Mouse (Mus musculus) ES-Bruce4 (cell line): ENCODE data around the gene Zfp1. TPM values are rescaled to one million over a fixed set of nuclear protein-coding genes. Genes with fewer than 3 reads are reported as not detected.

Experiments
- H3K27ac ChIP-seq: 2 replicates; pipeline ENCODE4 v1.5.1; 2012; ENCODE audit warnings: low read length, inconsistent platforms; ENCODE audit not compliant: insufficient read depth
- H3K27me3 ChIP-seq: 2 replicates; pipeline ENCODE4 v1.6.1; 2012; ENCODE audit warnings: mild to moderate bottlenecking, low read length, inconsistent platforms; ENCODE audit not compliant: control insufficient read depth, poor library complexity, insufficient read depth, severe bottlenecking
- H3K36me3 ChIP-seq: 2 replicates; pipeline ENCODE4 v1.6.1; 2012; ENCODE audit warnings: inconsistent platforms, mild to moderate bottlenecking, low read length, moderate library complexity; ENCODE audit not compliant: control insufficient read depth, poor library complexity, insufficient read depth, severe bottlenecking
- H3K4me1 ChIP-seq: one replicate; pipeline ENCODE4 v1.8.1; 2011; ENCODE audit warnings: low read length; ENCODE audit not compliant: control insufficient read depth, insufficient read depth
- H3K4me3 ChIP-seq: 2 replicates; pipeline ENCODE4 v1.5.1; 2011; ENCODE audit warnings: low read depth, mild to moderate bottlenecking, low read length
- H3K9ac ChIP-seq: 2 replicates; pipeline ENCODE4 v1.6.1; 2012; ENCODE audit warnings: low read depth, mild to moderate bottlenecking, inconsistent platforms; ENCODE audit not compliant: poor library complexity, severe bottlenecking
- H3K9me3 ChIP-seq: replicated peaks from 2 replicates; pipeline ENCODE4 v1.6.1; 2012; ENCODE audit warnings: mild to moderate bottlenecking, low read length, inconsistent platforms; ENCODE audit not compliant: control insufficient read depth, poor library complexity, insufficient read depth, severe bottlenecking
- CTCF ChIP-seq: IDR thresholded peaks from one replicate; pipeline ENCODE4 v1.8.1; 2011; ENCODE audit warnings: low read depth, low read length
- EP300 ChIP-seq: IDR thresholded peaks from 2 replicates; pipeline ENCODE4 v1.6.1; 2011; ENCODE audit warnings: low read depth, low read length; ENCODE audit not compliant: insufficient read depth
- POLR2A ChIP-seq: IDR thresholded peaks from one replicate; pipeline ENCODE4 v1.8.1; 2011; ENCODE audit warnings: low read length; ENCODE audit not compliant: insufficient read depth
- polyA plus RNA-seq: library from polyadenylated mRNA; stranded (reverse); fragments of >200 nt; gene quantifications from 2 replicates; pipeline ENCODE4 v1.2.4, GENCODE M21; 2011; ENCODE audit warnings: low read depth; ENCODE audit not compliant: missing spikeins, insufficient read depth, insufficient read length

Gene Zfp1
- polyA plus RNA-seq, 1 experiment, result 22.3 TPM

GRCm38 (mm10) chr8:111717866-111718265 is 74.7 kb downstream of the Zfp1 start:
- peaks cover 4% of the 10 kb centered on the region for H3K4me1 ChIP-seq
- no peaks in the 10 kb centered on the region for H3K27me3 ChIP-seq
- no peak overlapping the region for H3K9ac ChIP-seq
- no peak overlapping the region for H3K27ac ChIP-seq
- peaks cover 41% of the 10 kb centered on the region for H3K36me3 ChIP-seq
- H3K4me3 ChIP-seq, result no peak overlapping the region
- H3K9me3 ChIP-seq, result no peaks in the 10 kb centered on the region
- TF ChIP-seq CTCF, result peak; percentile 48
- TF ChIP-seq POLR2A, result no peak

GRCm38 (mm10) chr8:111718937-111719336 is 75.7 kb downstream of the Zfp1 start:
- H3K27ac ChIP-seq, result no peak overlapping the region

GRCm38 (mm10) chr8:111720115-111720544 is 76.9 kb downstream of the Zfp1 start:
- Histone ChIP-seq H3K9ac (no peak overlapping the region), H3K36me3 (peaks cover 26% of the 10 kb centered on the region), H3K27ac (no peak overlapping the region), H3K9me3 (no peaks in the 10 kb centered on the region), H3K27me3 (no peaks in the 10 kb centered on the region), H3K4me1 (peaks cover 4% of the 10 kb centered on the region), H3K4me3 (no peak overlapping the region)
- TF ChIP-seq EP300, result no peak
- no peak for TF ChIP-seq POLR2A
- TF ChIP-seq CTCF, result no peak

More at GRCm38 (mm10) chr8:111718937-111719336, 75.7 kb downstream of the Zfp1 start:
- Histone ChIP-seq H3K4me3 (no peak overlapping the region), H3K36me3 (peaks cover 37% of the 10 kb centered on the region), H3K4me1 (peaks cover 4% of the 10 kb centered on the region), H3K9ac (no peak overlapping the region), H3K9me3 (no peaks in the 10 kb centered on the region), H3K27me3 (no peaks in the 10 kb centered on the region)
- TF ChIP-seq CTCF, result no peak
- TF ChIP-seq EP300, result no peak
- TF ChIP-seq POLR2A, result no peak

Other genes starting within 250 kb of the Zfp1 start
- gene Fa2h, start 249.6 kb upstream of the Zfp1 start, polyA plus RNA-seq, result 0.35 and 0.69 TPM in 2 replicates
- 16.8 and 17.2 TPM in 2 replicates for gene Wdr59, start 121.3 kb upstream of the Zfp1 start, polyA plus RNA-seq
- gene Znrf1, start 107.3 kb upstream of the Zfp1 start, polyA plus RNA-seq, result 37.7 and 38.5 TPM in 2 replicates
- 1.1 and 1.7 TPM in 2 replicates for gene Ldhd, start 13.0 kb upstream of the Zfp1 start, polyA plus RNA-seq
- not detected in 2 replicates for gene Ctrb1, start 47.6 kb downstream of the Zfp1 start, polyA plus RNA-seq
- 59.8 and 64.6 TPM in 2 replicates for gene Bcar1, start 100.4 kb downstream of the Zfp1 start, polyA plus RNA-seq
- gene Cfdp1, start 210.9 kb downstream of the Zfp1 start, polyA plus RNA-seq, result 261 and 265 TPM in 2 replicates
- gene Tmem170, start 233.3 kb downstream of the Zfp1 start, polyA plus RNA-seq, result 30.4 and 31.2 TPM in 2 replicates